Mouse (Mus musculus) midbrain, embryonic 14.5 days (tissue): ENCODE measurements around the gene Apbb1. TPM values are rescaled to one million over a fixed set of nuclear protein-coding genes. Genes with fewer than 3 reads are reported as not detected.

Experiments
- ATAC-seq: fragments of 200-750 bp; cut with Nextera tagmentation; 2 replicates; pipeline ENCODE4 v1.8.0; 2017; ENCODE audit warnings: moderate number of reproducible peaks, moderate library complexity; ENCODE audit not compliant: low FRiP score, low TSS enrichment
- DNase-seq: peaks from one replicate; pipeline ENCODE4 v3.0.0-alpha.2; 2015
- H3K27ac ChIP-seq: fragments of 300-500 bp; sonication (generic); replicated peaks from 2 replicates; pipeline ENCODE4 v1.5.1; 2014; ENCODE audit warnings: mild to moderate bottlenecking, low read depth, low read length, moderate library complexity
- H3K27me3 ChIP-seq: fragments of 300-500 bp; sonication (generic); 2 replicates; pipeline ENCODE4 v1.6.1; 2014; ENCODE audit warnings: low read length, control low read depth, mixed read lengths; ENCODE audit not compliant: control insufficient read depth, insufficient read depth
- H3K36me3 ChIP-seq: fragments of 300-500 bp; sonication (generic); 2 replicates; pipeline ENCODE4 v1.6.1; 2014; ENCODE audit warnings: low read length, control low read depth; ENCODE audit not compliant: control insufficient read depth, insufficient read depth
- H3K4me1 ChIP-seq: fragments of 300-500 bp; sonication (generic); 2 replicates; pipeline ENCODE4 v1.6.1; 2014; ENCODE audit warnings: mild to moderate bottlenecking, antibody characterized with exemption, low read length, control low read depth; ENCODE audit not compliant: control insufficient read depth, insufficient read depth
- H3K4me2 ChIP-seq: fragments of 300-500 bp; sonication (generic); 2 replicates; pipeline ENCODE4 v1.6.1; 2014; ENCODE audit warnings: mild to moderate bottlenecking, low read length, moderate library complexity
- H3K4me3 ChIP-seq: fragments of 300-500 bp; sonication (generic); replicated peaks from 2 replicates; pipeline ENCODE4 v1.5.1; 2014; ENCODE audit warnings: low read depth, low read length
- H3K9ac ChIP-seq: fragments of 300-500 bp; sonication (generic); replicated peaks from 2 replicates; pipeline ENCODE4 v1.6.1; 2014; ENCODE audit warnings: mild to moderate bottlenecking, low read length, moderate library complexity
- H3K9me3 ChIP-seq: fragments of 300-500 bp; sonication (generic); 2 replicates; pipeline ENCODE4 v1.6.1; 2016; ENCODE audit warnings: low read length, control low read depth, mixed read lengths; ENCODE audit not compliant: control insufficient read depth
- WGBS: fragments of 180-500 bp; shearing (Covaris S2); extraction: QIAGEN DNeasy Blood & Tissue Kit; methylation state at CpG from one replicate; pipeline ENCODE4 v1.1.7; 2014; 5-methylcytosine and 5-hydroxymethylcytosine counted together
- polyA plus RNA-seq: library from polyadenylated mRNA; unstranded; fragments of >200 nt; fragmentation: Nextera tagmentation; extraction: Ambion mirVana; gene quantifications from 2 replicates; pipeline ENCODE4 v1.2.1, GENCODE M21; 2014

Gene Apbb1
- polyA plus RNA-seq, 1 experiment from 2014 or later: 227 TPM

DNA sequence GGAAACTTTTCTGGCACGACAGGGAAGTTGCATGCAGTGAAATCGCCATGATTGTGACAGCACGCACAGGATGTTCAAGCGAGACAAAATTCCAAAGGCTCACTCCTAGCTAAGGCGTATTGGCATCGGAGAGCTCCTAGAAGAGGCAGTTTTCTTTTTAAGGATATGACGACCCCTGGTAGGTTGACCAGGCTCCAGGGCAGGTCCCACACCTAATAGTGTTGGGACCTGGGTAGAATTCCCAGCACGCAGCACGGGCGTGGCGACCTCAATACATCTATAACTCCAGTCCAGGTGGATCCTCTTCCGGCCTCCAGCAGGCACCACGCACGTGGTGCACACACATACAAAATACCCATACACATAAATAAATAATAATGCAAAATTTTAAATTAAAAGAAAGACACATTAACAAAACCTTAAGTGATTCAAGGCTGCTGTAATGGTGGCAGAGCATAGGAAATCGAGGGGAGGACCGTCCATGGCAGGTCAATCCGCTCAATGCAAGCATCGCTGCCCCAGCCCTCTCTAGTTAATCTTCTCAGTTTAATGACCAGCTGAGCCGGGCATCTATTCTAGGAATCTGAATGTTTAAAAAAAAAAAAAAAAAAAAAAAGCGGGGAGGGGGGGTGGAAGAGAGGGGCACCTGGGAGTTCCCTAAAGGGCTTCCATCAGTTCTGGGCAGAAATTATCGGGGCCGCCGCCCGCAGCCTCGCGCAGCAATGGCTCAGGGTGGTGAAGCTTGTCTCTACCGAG lies 27.8 kb downstream of the Apbb1 start:
- 26% methylated on average over 27 of the region's 27 CpGs for WGBS
- Histone ChIP-seq H3K9ac (peak overlapping the region; percentile 87), H3K4me1 (peaks cover 22% of the 10 kb centered on the region), H3K27ac (peak overlapping the region; percentile 79), H3K4me3 (peak overlapping the region; percentile 75), H3K36me3 (peaks cover 18% of the 10 kb centered on the region), H3K27me3 (no peaks in the 10 kb centered on the region), H3K4me2 (peak overlapping the region; percentile 65), H3K9me3 (no peaks in the 10 kb centered on the region)
- DNase-seq (no peak), ATAC-seq (peak; percentile 47)

- 48% methylated on average over 6 of the region's 6 CpGs for WGBS
- no peaks in the 10 kb centered on the region for H3K27me3 ChIP-seq
- no peaks in the 10 kb centered on the region for H3K36me3 ChIP-seq
- no peak overlapping the region for H3K4me3 ChIP-seq
- DNase-seq (peak; percentile 71), ATAC-seq (no peak)
- no peak overlapping the region for H3K9ac ChIP-seq
- 0 out of 2 replicates have a peak, but pooled peaks cover 4% of the 10 kb centered on the region for H3K4me1 ChIP-seq
- no peaks in the 10 kb centered on the region for H3K9me3 ChIP-seq
- no peak overlapping the region for H3K27ac ChIP-seq
- H3K4me2 ChIP-seq: no peak overlapping the region
Measured at GRCm38 (mm10) chr7:105549035-105549434, 32.4 kb downstream of the Apbb1 start.

DNA sequence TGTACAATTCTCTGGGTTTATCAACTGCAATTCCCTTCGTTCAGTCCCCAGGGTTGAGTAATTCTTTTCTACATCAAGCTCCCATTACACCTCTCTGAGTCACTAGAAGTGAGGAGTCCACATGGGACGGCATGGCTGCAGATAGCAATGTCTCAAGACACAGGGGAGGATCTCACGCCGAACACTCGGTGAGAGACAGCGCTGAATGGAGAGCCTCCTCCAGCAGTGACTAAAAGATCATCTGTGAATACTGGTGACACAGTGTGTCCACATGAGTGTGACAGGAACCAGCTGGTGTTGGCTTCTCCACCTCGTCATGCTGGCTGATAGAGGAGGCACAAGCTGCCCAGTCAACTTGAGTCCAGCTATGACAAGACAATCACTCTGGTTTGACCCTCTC lies 33.5 kb downstream of the Apbb1 start:
- DNase-seq (no peak), ATAC-seq (no peak)
- H3K4me1 ChIP-seq: no peaks in the 10 kb centered on the region
- no peak overlapping the region for H3K9ac ChIP-seq
- H3K36me3 ChIP-seq: no peaks in the 10 kb centered on the region
- WGBS: 87% methylated on average over 7 of the region's 7 CpGs
- H3K4me2 ChIP-seq: no peak overlapping the region
- H3K27me3 ChIP-seq: no peaks in the 10 kb centered on the region
- H3K9me3 ChIP-seq: no peaks in the 10 kb centered on the region
- no peak overlapping the region for H3K4me3 ChIP-seq
- H3K27ac ChIP-seq: no peak overlapping the region

DNA sequence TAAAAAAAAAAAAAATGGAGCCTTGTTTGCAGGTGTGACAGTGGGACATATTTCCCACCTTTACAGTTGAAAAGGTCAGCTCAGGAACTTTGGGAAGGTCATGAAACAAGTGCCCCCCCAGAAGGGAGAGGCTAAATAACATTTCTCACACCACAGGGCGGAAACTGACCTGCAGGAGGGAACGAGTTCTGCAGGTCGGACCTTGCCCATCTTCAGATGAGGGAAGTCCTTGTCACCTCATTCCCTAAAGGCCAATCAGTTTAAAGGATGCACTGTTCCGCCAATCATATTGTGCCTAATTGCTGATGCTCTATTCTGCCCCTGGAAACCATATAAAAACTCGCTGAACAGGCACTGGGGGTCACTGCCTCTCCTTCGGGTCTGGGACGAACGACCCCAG lies 35.5 kb downstream of the Apbb1 start:
- no peak for ATAC-seq
- Histone ChIP-seq H3K27me3 (no peaks in the 10 kb centered on the region), H3K4me1 (no peaks in the 10 kb centered on the region), H3K36me3 (no peaks in the 10 kb centered on the region), H3K9me3 (no peaks in the 10 kb centered on the region), H3K9ac (no peak overlapping the region), H3K27ac (no peak overlapping the region), H3K4me3 (no peak overlapping the region), H3K4me2 (no peak overlapping the region)
- DNase-seq: no peak
- WGBS: 80% methylated on average over 8 of the region's 8 CpGs

- no peaks in the 10 kb centered on the region for H3K9me3 ChIP-seq
- no peaks in the 10 kb centered on the region for H3K27me3 ChIP-seq
- H3K4me1 ChIP-seq: no peaks in the 10 kb centered on the region
- no peak for ATAC-seq
- H3K4me3 ChIP-seq: no peak overlapping the region
- DNase-seq: peak; percentile 48
- H3K4me2 ChIP-seq: no peak overlapping the region
- H3K36me3 ChIP-seq: no peaks in the 10 kb centered on the region
- H3K27ac ChIP-seq: no peak overlapping the region
- H3K9ac ChIP-seq: no peak overlapping the region
- whole genome bisulfite sequencing: 74% methylated on average over 3 of the region's 3 CpGs
Measured at GRCm38 (mm10) chr7:105534162-105534561, 47.3 kb downstream of the Apbb1 start.

DNA sequence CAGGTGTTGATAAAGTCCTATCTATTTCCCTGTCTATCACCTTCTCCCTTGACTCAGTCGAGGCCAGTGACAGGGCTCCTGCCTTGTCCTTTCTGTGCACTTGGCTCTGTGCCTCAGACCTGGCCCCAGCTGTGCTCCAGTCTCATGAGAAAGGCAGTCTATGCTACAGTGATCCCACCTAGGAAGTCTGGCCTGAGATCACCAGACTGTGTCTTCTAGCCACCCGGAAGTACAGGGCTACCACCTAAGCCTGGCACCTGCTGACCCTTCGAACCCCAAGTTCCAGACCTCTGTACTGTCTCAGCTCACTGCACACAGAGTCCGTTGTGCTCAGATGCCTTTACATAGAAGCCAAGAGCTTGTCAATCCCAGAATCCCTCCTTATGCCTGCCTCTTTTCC lies 53.4 kb downstream of the Apbb1 start:
- DNase-seq: no peak
- Histone ChIP-seq H3K4me2 (no peak overlapping the region), H3K9me3 (no peaks in the 10 kb centered on the region), H3K36me3 (no peaks in the 10 kb centered on the region), H3K27me3 (no peaks in the 10 kb centered on the region), H3K9ac (no peak overlapping the region), H3K27ac (no peak overlapping the region), H3K4me3 (no peak overlapping the region), H3K4me1 (no peaks in the 10 kb centered on the region)
- ATAC-seq: no peak
- 78% methylated on average over 4 of the region's 4 CpGs for WGBS

GRCm38 (mm10) chr7:105527306-105527937 lies 54.0 kb downstream of the Apbb1 start:
- DNase-seq (peak; percentile 78), ATAC-seq (peak; percentile 84; the same call in 1 of the 2 replicates)
- no peak overlapping the region for H3K4me2 ChIP-seq
- H3K4me1 ChIP-seq: no peaks in the 10 kb centered on the region
- no peak overlapping the region for H3K27ac ChIP-seq
- H3K27me3 ChIP-seq: no peaks in the 10 kb centered on the region
- WGBS: 46% methylated on average over 1 of the region's 1 CpGs
- H3K9ac ChIP-seq: no peak overlapping the region
- H3K9me3 ChIP-seq: no peaks in the 10 kb centered on the region
- H3K4me3 ChIP-seq: no peak overlapping the region
- H3K36me3 ChIP-seq: no peaks in the 10 kb centered on the region

DNA sequence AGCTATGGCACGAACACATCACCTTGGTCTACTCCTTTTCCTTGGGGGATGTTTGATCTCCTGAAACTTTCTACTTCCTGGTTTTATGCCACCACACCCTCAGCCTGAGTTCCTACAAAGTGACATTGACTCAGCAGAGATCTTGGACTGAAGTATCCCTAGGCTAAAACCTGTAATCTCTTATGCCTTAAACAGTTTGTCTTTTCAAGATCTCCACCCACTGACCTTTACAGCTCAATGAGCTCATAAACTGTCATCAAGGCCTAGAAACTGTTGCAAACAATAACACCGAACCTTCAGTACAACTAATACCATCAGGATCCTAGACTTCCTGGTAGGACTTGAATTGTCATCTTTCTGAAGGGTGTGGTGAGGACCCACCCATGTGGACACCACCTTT lies 57.2 kb downstream of the Apbb1 start:
- no peak overlapping the region for H3K4me2 ChIP-seq
- WGBS: 84% methylated on average over 2 of the region's 2 CpGs
- H3K4me3 ChIP-seq: no peak overlapping the region
- H3K9me3 ChIP-seq: no peaks in the 10 kb centered on the region
- ATAC-seq (no peak), DNase-seq (no peak)
- no peaks in the 10 kb centered on the region for H3K36me3 ChIP-seq
- no peak overlapping the region for H3K9ac ChIP-seq
- H3K4me1 ChIP-seq: no peaks in the 10 kb centered on the region
- no peaks in the 10 kb centered on the region for H3K27me3 ChIP-seq
- H3K27ac ChIP-seq: no peak overlapping the region

- Histone ChIP-seq H3K4me3 (no peak overlapping the region), H3K4me1 (0 out of 2 replicates have a peak, but pooled peaks cover 3% of the 10 kb centered on the region), H3K9me3 (no peaks in the 10 kb centered on the region), H3K27ac (no peak overlapping the region), H3K27me3 (no peaks in the 10 kb centered on the region), H3K9ac (no peak overlapping the region), H3K4me2 (no peak overlapping the region), H3K36me3 (no peaks in the 10 kb centered on the region)
- ATAC-seq: no peak
- DNase-seq: peak; percentile 19
- WGBS: 44% methylated on average over 6 of the region's 6 CpGs
Measured at GRCm38 (mm10) chr7:105520201-105520600, 61.3 kb downstream of the Apbb1 start.
